Mouse (Mus musculus) limb, embryonic 15.5 days (tissue): ENCODE data around the gene Shisa4. TPM values are rescaled to one million over a fixed set of nuclear protein-coding genes. Genes with fewer than 3 reads are reported as not detected.

Experiments
- polyA plus RNA-seq: library from polyadenylated mRNA; unstranded; fragments of >200 nt; fragmentation: Nextera tagmentation; extraction: Ambion mirVana; gene quantifications from 2 replicates; pipeline ENCODE4 v1.2.1, GENCODE M21; 2015

Gene Shisa4
- polyA plus RNA-seq, 1 experiment from 2014 or later = 31.9 TPM

Other genes with a start within 250 kb of the Shisa4 start
- gene Ptpn7, start 242.5 kb downstream of the Shisa4 start, polyA plus RNA-seq = 4.3 and 4.5 TPM in 2 replicates
- 59.2 and 59.8 TPM in 2 replicates for gene Arl8a, start 228.4 kb downstream of the Shisa4 start, polyA plus RNA-seq
- 0.15 TPM in 1 of 2 replicates, not detected in the other for gene Gpr37l1, start 207.6 kb downstream of the Shisa4 start, polyA plus RNA-seq
- 14.3 and 14.9 TPM in 2 replicates for gene Elf3, start 116.7 kb downstream of the Shisa4 start, polyA plus RNA-seq
- 84.7 and 86.3 TPM in 2 replicates for gene Rnpep, start 91.2 kb downstream of the Shisa4 start, polyA plus RNA-seq
- 186 and 190 TPM in 2 replicates for gene Timm17a, start 61.5 kb downstream of the Shisa4 start, polyA plus RNA-seq
- gene Lmod1, start 50.4 kb downstream of the Shisa4 start, polyA plus RNA-seq = 0.46 and 0.98 TPM in 2 replicates
- 102 and 113 TPM in 2 replicates for gene Ipo9, start 55.3 kb upstream of the Shisa4 start, polyA plus RNA-seq
- 10.4 and 10.6 TPM in 2 replicates for gene Nav1, start 232.1 kb upstream of the Shisa4 start, polyA plus RNA-seq